Mouse (Mus musculus) lung, embryonic 14.5 days (tissue): ENCODE data around the gene Hamp2. TPM values are rescaled to one million over a fixed set of nuclear protein-coding genes. Genes with fewer than 3 reads are reported as not detected.
"Not testable (repeated sequence)": the region's sequence is repeated elsewhere in the genome, so short reads cannot be mapped to it uniquely, and the experiment has no call there.

Source experiments
- ATAC-seq: fragments of 200-750 bp; cut with Nextera tagmentation; 2 replicates; pipeline ENCODE4 v1.8.0; 2017; ENCODE audit warnings: mild to moderate bottlenecking, moderate TSS enrichment, moderate library complexity; ENCODE audit not compliant: insufficient read depth
- DNase-seq: peaks from one replicate; pipeline ENCODE4 v3.0.0-alpha.2; 2015
- H3K27ac ChIP-seq: fragments of 300-500 bp; sonication (generic); 2 replicates; pipeline ENCODE4 v1.5.1; 2014; ENCODE audit warnings: low read depth, mild to moderate bottlenecking, moderate library complexity
- H3K27me3 ChIP-seq: fragments of 300-500 bp; sonication (generic); 2 replicates; pipeline ENCODE4 v1.6.1; 2014; ENCODE audit warnings: low read length, control low read depth; ENCODE audit not compliant: insufficient read depth
- H3K36me3 ChIP-seq: fragments of 300-500 bp; sonication (generic); 2 replicates; pipeline ENCODE4 v1.6.1; 2014; ENCODE audit warnings: control low read depth; ENCODE audit not compliant: insufficient read depth
- H3K4me1 ChIP-seq: fragments of 300-500 bp; sonication (generic); 2 replicates; pipeline ENCODE4 v1.6.1; 2014; ENCODE audit warnings: antibody characterized with exemption, control low read depth; ENCODE audit not compliant: insufficient read depth
- H3K4me2 ChIP-seq: fragments of 300-500 bp; sonication (generic); 2 replicates; pipeline ENCODE4 v1.6.1; 2014; ENCODE audit warnings: mild to moderate bottlenecking
- H3K4me3 ChIP-seq: fragments of 300-500 bp; sonication (generic); 2 replicates; pipeline ENCODE4 v1.5.1; 2014; ENCODE audit warnings: low read depth, low read length
- H3K9ac ChIP-seq: fragments of 300-500 bp; sonication (generic); 2 replicates; pipeline ENCODE4 v1.6.1; 2014
- H3K9me3 ChIP-seq: fragments of 300-500 bp; sonication (generic); 2 replicates; pipeline ENCODE4 v1.6.1; 2016; ENCODE audit warnings: low read depth, low read length, control low read depth
- CTCF ChIP-seq: IDR thresholded peaks from 2 replicates; pipeline ENCODE4 v1.5.1; 2016; ENCODE audit warnings: antibody characterized with exemption, low read depth
- WGBS: fragments of 180-500 bp; shearing (Covaris S2); extraction: QIAGEN DNeasy Blood & Tissue Kit; methylation state at CpG from one replicate; pipeline ENCODE4 v1.1.7; 2014; 5-methylcytosine and 5-hydroxymethylcytosine counted together
- polyA plus RNA-seq: library from polyadenylated mRNA; unstranded; fragments of >200 nt; fragmentation: Nextera tagmentation; extraction: Ambion mirVana; gene quantifications from 2 replicates; pipeline ENCODE4 v1.2.1, GENCODE M21; 2014

Gene Hamp2
- polyA plus RNA-seq, 1 experiment from 2014 or later: not detected

DNA sequence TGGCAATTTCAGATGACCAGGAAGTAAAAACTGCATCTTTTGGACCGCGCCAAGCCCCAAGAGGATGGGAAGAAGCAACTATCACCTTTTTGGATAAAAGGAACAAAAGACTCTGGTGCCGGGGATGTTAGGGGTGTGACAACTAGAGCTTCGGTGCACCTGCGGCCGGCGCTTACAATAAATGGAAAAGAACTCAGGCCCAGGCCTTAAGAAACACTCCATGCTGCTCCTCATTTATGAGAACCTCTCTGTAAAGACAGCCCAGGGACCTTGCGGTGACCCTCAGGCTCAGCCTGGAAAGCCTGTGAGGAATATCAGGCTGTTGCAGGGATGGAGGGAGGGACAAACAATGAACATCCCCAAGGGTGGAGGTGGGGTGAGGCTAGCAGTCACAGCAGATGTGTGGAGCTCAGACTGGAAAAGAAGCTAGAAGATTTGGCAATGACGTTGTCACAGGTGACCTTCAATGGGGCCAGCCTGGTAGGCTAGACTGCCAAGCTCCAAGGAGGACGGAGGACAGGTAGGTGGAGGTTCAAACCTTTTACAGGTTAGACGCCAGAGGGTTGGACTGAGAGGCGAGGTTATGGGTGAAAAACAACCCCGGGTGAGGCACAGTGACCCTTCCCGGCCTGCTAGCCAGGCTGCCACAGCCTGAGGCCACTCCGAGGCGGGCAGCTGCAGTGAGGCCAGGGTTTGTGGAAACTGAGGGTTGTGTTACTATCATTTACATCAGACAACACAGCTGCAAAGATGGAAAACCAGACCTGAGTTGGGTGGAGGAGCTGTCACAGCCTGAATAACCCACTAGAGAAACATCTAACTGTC, 28.2 kb upstream of the Hamp2 start:
- peaks cover 62% of the 10 kb centered on the region for H3K36me3 ChIP-seq
- ATAC-seq: no peak

DNA sequence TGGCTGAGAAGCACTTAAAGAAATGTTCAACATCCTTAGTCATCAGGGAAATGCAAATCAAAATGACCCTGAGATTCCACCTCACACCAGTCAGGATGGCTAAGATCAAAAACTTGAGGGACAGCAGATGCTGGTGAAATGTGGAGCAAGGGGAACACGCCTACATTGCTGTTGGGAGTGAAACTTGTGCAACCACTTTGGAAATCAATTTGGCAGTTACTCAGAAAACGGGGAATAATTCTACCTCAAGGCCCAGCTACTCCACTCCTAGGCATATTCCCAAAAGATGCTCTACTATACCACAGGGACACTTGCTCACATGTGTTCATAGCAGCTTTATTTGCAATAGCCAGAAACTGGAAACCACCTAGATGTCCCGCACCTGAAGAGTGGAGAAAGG, 25.4 kb upstream of the Hamp2 start:
- H3K4me2 ChIP-seq, H3K9ac ChIP-seq, ATAC-seq, H3K4me3 ChIP-seq, H3K4me1 ChIP-seq, H3K9me3 ChIP-seq, DNase-seq, H3K27me3 ChIP-seq, H3K27ac ChIP-seq: not testable (repeated sequence)
- H3K36me3 ChIP-seq: peaks cover 70% of the 10 kb centered on the region
- 87% methylated on average over 3 of the region's 3 CpGs for WGBS

More for the DNA sequence above, 28.2 kb upstream of the Hamp2 start:
- Histone ChIP-seq H3K9ac (no peak overlapping the region), H3K9me3 (no peaks in the 10 kb centered on the region), H3K4me1 (no peaks in the 10 kb centered on the region), H3K4me2 (no peak overlapping the region), H3K4me3 (no peak overlapping the region), H3K27me3 (no peaks in the 10 kb centered on the region), H3K27ac (no peak overlapping the region)
- no peak for TF ChIP-seq CTCF
- DNase-seq: no peak
- 89% methylated on average over 16 of the region's 16 CpGs for WGBS

DNA sequence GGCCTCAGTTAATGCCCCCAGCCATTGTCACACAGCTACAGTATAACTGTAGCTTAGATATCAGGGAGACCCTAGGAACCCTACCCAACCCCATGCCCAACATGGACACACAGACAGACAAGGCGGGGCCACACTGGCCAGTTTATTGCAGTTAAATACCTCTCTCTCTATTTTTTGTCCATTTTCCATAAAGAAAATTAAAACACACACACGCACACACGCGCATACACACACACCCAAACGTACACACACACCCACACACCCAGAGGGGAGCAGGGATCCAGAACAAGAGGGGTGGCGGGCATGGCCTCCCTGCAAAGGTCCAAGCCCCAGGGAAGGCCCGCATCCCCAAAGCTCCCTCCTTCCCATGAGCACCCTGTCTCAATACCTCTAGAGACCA, 21.4 kb upstream of the Hamp2 start:
- no peak for ATAC-seq
- Histone ChIP-seq H3K4me3 (no peak overlapping the region), H3K27me3 (no peaks in the 10 kb centered on the region), H3K9ac (no peak overlapping the region), H3K4me1 (no peaks in the 10 kb centered on the region), H3K27ac (no peak overlapping the region), H3K9me3 (no peaks in the 10 kb centered on the region), H3K4me2 (no peak overlapping the region), H3K36me3 (peaks cover 33% of the 10 kb centered on the region)
- TF ChIP-seq CTCF: no peak
- no peak for DNase-seq
- 93% methylated on average over 7 of the region's 7 CpGs for WGBS

DNA sequence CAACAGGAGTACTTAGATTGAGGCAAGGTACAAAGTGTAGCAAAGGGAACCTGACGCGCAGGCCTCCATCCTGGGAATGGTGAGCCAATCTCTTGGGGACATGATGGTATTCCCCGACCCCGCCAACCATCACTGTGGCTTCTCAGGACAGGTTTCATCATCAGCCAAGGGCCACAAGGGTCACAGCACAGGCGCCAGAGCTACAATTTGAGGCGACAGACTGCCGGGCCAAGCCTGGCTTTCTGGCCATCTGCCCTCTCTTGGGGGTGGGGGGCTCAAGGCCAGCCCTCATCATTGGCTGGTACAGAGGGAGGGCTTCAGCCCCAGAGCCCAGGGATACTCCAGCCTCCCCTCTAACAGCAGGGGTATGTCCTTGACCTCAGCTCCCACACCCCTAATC, 21.0 kb upstream of the Hamp2 start:
- not testable (repeated sequence) for H3K4me1 ChIP-seq, H3K9me3 ChIP-seq, H3K27ac ChIP-seq, H3K27me3 ChIP-seq, DNase-seq, H3K4me2 ChIP-seq, H3K9ac ChIP-seq, ATAC-seq, H3K4me3 ChIP-seq
- WGBS: 77% methylated on average over 7 of the region's 7 CpGs
- H3K36me3 ChIP-seq: peaks cover 29% of the 10 kb centered on the region

DNA sequence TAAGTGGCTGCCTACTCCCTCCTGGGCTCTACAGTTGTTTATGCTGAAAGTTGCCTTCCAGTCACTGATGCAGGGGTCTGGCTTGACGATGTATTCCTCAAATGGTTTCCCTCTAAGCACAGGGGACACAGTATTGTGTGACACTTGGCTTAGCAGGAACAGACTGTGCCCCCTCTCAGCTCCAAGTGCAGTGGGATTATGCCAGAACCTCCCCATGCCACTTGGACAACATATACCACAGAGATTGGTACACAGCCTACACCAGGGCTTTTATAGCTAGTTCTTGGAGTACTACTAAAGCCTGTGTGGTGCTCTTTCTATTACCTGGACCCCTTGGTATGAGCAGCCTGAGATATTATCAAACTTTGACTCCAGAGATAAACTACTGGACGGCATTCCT, 20.2 kb upstream of the Hamp2 start:
- H3K9me3 ChIP-seq, ATAC-seq, H3K27me3 ChIP-seq, H3K4me1 ChIP-seq, H3K4me3 ChIP-seq, H3K27ac ChIP-seq, H3K9ac ChIP-seq, H3K4me2 ChIP-seq, DNase-seq: not testable (repeated sequence)
- H3K36me3 ChIP-seq: peaks cover 23% of the 10 kb centered on the region
- WGBS: 46% methylated on average over 2 of the region's 2 CpGs

DNA sequence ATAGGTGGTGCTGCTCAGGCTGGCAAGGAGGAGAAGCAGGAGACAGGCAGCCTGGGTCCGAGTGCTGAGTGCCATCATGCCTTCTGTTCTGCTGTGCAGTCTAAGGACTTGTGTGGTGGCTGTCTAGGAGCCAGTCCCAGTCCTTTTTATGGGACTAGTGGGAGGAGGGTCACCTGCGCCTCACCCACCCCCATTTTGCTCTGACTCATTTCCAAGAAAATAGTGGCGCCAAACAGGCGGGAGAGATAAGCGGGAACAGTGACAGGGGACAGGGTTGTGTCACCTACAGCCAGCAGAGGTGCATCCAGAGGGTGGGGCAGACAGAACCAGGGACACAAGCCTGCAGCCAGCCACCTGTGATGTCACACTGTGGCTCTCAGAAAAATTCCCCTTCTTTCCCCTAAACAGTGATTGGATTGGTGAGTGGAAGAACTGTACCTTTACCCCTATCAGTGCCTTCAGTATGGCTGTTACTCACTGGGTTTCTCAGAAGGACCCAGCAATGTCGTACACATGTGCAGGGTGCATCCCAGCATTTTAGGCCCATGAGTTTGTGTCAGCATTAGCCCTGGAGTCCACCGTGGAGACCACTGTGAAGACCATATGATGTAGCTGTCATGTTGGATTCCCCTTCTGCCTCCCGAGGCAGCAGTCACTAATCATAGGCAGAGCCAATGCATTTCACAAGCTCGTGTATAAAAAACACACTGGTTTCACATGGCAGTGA, 19.6 kb upstream of the Hamp2 start, which contains the start of gene Hamp:
TSS of gene Hamp (minus strand) at position 124 of the 727 bp plus-strand sequence.
- DNase-seq (no peak), ATAC-seq (no peak)
- no peak within 1 kb of the TSS for H3K27ac ChIP-seq
- H3K27me3 ChIP-seq: no peaks in the 10 kb centered on the region
- 57% methylated on average over 9 of the region's 9 CpGs for WGBS
- no peak within 1 kb of the TSS for H3K4me2 ChIP-seq
- no peaks in the 10 kb centered on the region for H3K4me1 ChIP-seq
- peaks cover 17% of the 10 kb centered on the region for H3K36me3 ChIP-seq
- H3K4me3 ChIP-seq: no peak within 1 kb of the TSS
- no peak for TF ChIP-seq CTCF
- no peaks in the 10 kb centered on the region for H3K9me3 ChIP-seq
- no peak within 1 kb of the TSS for H3K9ac ChIP-seq

DNA sequence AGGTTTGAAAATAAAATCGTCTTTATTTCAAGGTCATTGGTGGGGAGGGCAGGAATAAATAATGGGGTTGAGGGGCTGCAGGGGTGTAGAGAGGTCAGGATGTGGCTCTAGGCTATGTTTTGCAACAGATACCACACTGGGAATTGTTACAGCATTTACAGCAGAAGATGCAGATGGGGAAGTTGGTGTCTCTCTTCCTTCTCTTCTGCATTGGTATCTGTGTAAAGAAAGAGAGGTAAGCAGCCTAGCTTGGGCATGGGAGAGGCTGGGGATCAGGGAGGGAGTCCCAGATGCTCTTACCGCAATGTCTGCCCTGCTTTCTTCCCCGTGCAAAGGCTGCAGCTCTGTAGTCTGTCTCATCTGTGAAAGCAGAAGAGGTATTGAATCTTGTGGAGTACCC, 17.9 kb upstream of the Hamp2 start:
- 51% methylated on average over 3 of the region's 3 CpGs for WGBS

DNA sequence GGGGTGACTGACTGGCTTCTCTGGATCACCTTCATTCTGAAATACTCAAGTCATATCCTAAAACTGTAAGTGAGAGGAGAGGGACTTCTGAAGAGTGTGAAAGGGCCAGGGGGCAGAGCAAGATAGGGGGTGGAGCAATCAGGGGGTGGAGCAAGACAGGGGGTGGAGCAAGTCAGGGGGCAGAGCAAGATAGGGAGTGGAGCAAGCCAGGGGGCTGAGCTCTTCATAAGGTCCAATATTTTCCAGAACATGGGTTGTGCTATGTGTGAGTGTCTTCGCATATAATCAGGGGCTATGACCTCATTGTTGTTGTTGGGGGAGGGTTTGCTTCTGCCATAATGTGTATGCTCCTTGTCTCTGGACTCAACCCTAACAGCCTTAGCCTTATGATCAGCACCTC, 15.6 kb upstream of the Hamp2 start:
- H3K4me1 ChIP-seq, H3K4me3 ChIP-seq, DNase-seq, H3K27ac ChIP-seq, H3K9me3 ChIP-seq, H3K4me2 ChIP-seq, H3K27me3 ChIP-seq, H3K9ac ChIP-seq, H3K36me3 ChIP-seq, ATAC-seq: not testable (repeated sequence)
- 81% methylated on average over 1 of the region's 1 CpGs for WGBS

More for the DNA sequence above, 17.9 kb upstream of the Hamp2 start:
- H3K4me3 ChIP-seq, H3K27ac ChIP-seq, H3K4me2 ChIP-seq, ATAC-seq, H3K4me1 ChIP-seq, H3K9ac ChIP-seq, H3K9me3 ChIP-seq, DNase-seq, H3K27me3 ChIP-seq: not testable (repeated sequence)
- H3K36me3 ChIP-seq: peaks cover 11% of the 10 kb centered on the region; the same call in 1 of the 2 replicates

DNA sequence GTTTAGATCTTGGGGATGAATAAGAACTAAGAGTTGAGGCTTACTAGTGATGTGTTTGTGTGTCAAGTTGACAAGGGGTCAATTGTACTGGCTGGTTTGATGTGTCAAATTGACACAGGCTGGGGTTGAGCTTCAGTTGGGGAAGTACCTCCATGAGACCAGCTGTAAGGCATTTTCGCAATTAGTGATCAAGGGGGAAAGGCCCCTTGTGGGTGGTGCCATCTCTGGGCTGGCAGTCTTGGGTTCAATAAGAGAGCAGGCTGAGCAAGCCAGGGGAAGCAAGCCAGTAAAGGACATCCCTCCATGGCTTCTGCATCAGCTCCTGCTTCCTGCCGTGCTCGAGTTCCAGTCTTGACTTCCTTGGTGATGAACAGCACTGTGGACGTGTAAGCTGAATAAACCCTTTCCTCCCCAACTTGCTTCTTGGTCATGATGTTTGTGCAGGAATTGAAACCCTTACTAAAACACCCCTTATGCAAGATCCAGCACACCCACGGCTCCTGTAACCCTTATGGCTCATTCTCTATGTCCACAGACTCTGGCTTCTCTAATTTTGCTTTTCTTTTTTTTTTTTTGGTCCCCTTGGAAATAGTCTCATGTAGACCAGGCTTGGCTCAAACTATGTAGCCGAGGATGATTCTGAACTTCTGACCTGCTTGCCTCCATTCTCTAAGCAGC, 11.1 kb upstream of the Hamp2 start:
- WGBS: 60% methylated on average over 6 of the region's 6 CpGs
- H3K4me2 ChIP-seq, H3K27me3 ChIP-seq, H3K27ac ChIP-seq, H3K36me3 ChIP-seq, H3K4me3 ChIP-seq, DNase-seq, H3K9ac ChIP-seq, ATAC-seq, H3K9me3 ChIP-seq, H3K4me1 ChIP-seq: not testable (repeated sequence)
